Mouse (Mus musculus) kidney, embryonic 14.5 days (tissue): ENCODE measurements around the gene Gm13279. TPM values are rescaled to one million over a fixed set of nuclear protein-coding genes. Genes with fewer than 3 reads are reported as not detected.
"Not testable (repeated sequence)": the region's sequence is repeated elsewhere in the genome, so short reads cannot be mapped to it uniquely, and the experiment has no call there.

Experiments
- ATAC-seq: fragments of 200-750 bp; cut with Nextera tagmentation; 2 replicates; pipeline ENCODE4 v1.8.0; 2017; ENCODE audit warnings: moderate number of reproducible peaks, mild to moderate bottlenecking, moderate TSS enrichment, moderate library complexity; ENCODE audit not compliant: low FRiP score, low TSS enrichment
- H3K27ac ChIP-seq: fragments of 300-500 bp; sonication (generic); 2 replicates; pipeline ENCODE4 v1.5.1; 2014; ENCODE audit warnings: low read depth, mild to moderate bottlenecking, low read length, moderate library complexity, mixed read lengths
- H3K27me3 ChIP-seq: fragments of 300-500 bp; sonication (generic); 2 replicates; pipeline ENCODE4 v1.6.1; 2014; ENCODE audit warnings: mild to moderate bottlenecking, low read length; ENCODE audit not compliant: control insufficient read depth, insufficient read depth
- H3K36me3 ChIP-seq: fragments of 300-500 bp; sonication (generic); 2 replicates; pipeline ENCODE4 v1.6.1; 2014; ENCODE audit warnings: low read length, mixed read lengths; ENCODE audit not compliant: control insufficient read depth, insufficient read depth
- H3K4me1 ChIP-seq: fragments of 300-500 bp; sonication (generic); 2 replicates; pipeline ENCODE4 v1.6.1; 2014; ENCODE audit warnings: low read length, mixed read lengths; ENCODE audit not compliant: control insufficient read depth, insufficient read depth
- H3K4me2 ChIP-seq: fragments of 300-500 bp; sonication (generic); replicated peaks from 2 replicates; pipeline ENCODE4 v1.6.1; 2014; ENCODE audit warnings: low read depth, mild to moderate bottlenecking, low read length
- H3K4me3 ChIP-seq: fragments of 300-500 bp; sonication (generic); 2 replicates; pipeline ENCODE4 v1.5.1; 2014; ENCODE audit warnings: mild to moderate bottlenecking, low read length
- H3K9ac ChIP-seq: fragments of 300-500 bp; sonication (generic); 2 replicates; pipeline ENCODE4 v1.6.1; 2014; ENCODE audit warnings: low read depth, mild to moderate bottlenecking, low read length, moderate library complexity
- H3K9me3 ChIP-seq: fragments of 300-500 bp; sonication (generic); 2 replicates; pipeline ENCODE4 v1.6.1; 2016; ENCODE audit warnings: low read length; ENCODE audit not compliant: control insufficient read depth
- WGBS: fragments of 180-500 bp; shearing (Covaris S2); extraction: QIAGEN DNeasy Blood & Tissue Kit; methylation state at CpG from one replicate; pipeline ENCODE4 v1.1.7; 2014; 5-methylcytosine and 5-hydroxymethylcytosine counted together
- polyA plus RNA-seq: library from polyadenylated mRNA; unstranded; fragments of >200 nt; fragmentation: Nextera tagmentation; extraction: Ambion mirVana; gene quantifications from 2 replicates; pipeline ENCODE4 v1.2.1, GENCODE M21; 2014

The Gm13279 gene
- polyA plus RNA-seq, 1 experiment from 2014 or later = not detected

DNA sequence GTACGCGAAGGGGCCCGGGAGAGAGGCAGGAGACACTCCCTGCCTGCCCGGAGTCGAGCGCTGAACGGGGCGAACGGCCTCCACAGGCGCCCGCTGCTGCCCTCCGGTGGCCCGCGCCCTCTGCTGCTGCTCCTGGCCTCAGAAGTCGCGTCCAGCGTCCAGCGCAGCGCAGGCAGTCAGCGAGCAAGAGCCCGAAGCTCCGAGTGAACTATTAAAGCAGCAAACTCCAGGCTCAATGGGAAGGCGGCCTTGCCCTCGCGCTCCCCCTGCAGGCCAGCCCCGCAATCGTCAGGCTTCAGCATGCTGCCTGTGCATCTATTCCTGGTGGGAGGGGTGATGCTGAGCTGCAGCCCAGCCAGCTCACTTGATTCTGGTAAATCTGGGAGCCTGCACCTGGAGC lies 11.8 kb upstream of the Gm13279 start, which contains the start of gene Gm13276:
TSS of gene Gm13276 (plus strand) at position 301 of the 400 bp plus-strand sequence.
- no CpG with 5 or more reads among the region's 27 CpGs for WGBS
- H3K4me2 ChIP-seq = not testable (repeated sequence)

GRCm38 (mm10) chr4:88788402-88788801 lies 8.8 kb upstream of the Gm13279 start, which contains the start of gene Gm13277:
Gene Gm13277 (plus strand): TSS chr4:88788632.
- not testable (repeated sequence) for H3K4me3 ChIP-seq, ATAC-seq, H3K4me2 ChIP-seq, H3K27me3 ChIP-seq, H3K9me3 ChIP-seq, H3K4me1 ChIP-seq, H3K36me3 ChIP-seq, H3K27ac ChIP-seq, H3K9ac ChIP-seq
- 0% methylated on average over 1 of the region's 28 CpGs for WGBS

More for the DNA sequence above, 11.8 kb upstream of the Gm13279 start, which contains the start of gene Gm13276:
- H3K4me1 ChIP-seq, H3K36me3 ChIP-seq, H3K4me3 ChIP-seq, H3K9me3 ChIP-seq, H3K9ac ChIP-seq, H3K27ac ChIP-seq, H3K27me3 ChIP-seq, ATAC-seq: not testable (repeated sequence)

DNA sequence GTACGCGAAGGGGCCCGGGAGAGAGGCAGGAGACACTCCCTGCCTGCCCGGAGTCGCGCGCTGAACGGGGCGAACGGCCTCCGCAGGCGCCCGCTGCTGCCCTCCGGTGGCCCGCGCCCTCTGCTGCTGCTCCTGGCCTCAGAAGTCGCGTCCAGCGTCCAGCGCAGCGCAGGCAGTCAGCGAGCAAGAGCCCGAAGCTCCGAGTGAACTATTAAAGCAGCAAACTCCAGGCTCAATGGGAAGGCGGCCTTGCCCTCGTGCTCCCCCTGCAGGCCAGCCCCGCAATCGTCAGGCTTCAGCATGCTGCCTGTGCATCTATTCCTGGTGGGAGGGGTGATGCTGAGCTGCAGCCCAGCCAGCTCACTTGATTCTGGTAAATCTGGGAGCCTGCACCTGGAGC lies 5.9 kb upstream of the Gm13279 start, which contains the start of gene Gm13278:
TSS of gene Gm13278 (plus strand) at position 301 of the 400 bp plus-strand sequence.
- H3K9me3 ChIP-seq, H3K36me3 ChIP-seq, H3K27ac ChIP-seq, H3K4me3 ChIP-seq, H3K4me1 ChIP-seq, ATAC-seq, H3K27me3 ChIP-seq, H3K4me2 ChIP-seq, H3K9ac ChIP-seq: not testable (repeated sequence)
- no CpG with 5 or more reads among the region's 28 CpGs for WGBS

GRCm38 (mm10) chr4:88793936-88794675 lies 3.1 kb upstream of the Gm13279 start, which contains the start of gene Gm13275:
Gene Gm13275 (plus strand): TSS chr4:88794487.
- WGBS = 0% methylated on average over 7 of the region's 52 CpGs
- not testable (repeated sequence) for H3K4me3 ChIP-seq, H3K4me2 ChIP-seq, H3K4me1 ChIP-seq, H3K27me3 ChIP-seq, H3K9ac ChIP-seq, ATAC-seq, H3K36me3 ChIP-seq, H3K9me3 ChIP-seq, H3K27ac ChIP-seq

DNA sequence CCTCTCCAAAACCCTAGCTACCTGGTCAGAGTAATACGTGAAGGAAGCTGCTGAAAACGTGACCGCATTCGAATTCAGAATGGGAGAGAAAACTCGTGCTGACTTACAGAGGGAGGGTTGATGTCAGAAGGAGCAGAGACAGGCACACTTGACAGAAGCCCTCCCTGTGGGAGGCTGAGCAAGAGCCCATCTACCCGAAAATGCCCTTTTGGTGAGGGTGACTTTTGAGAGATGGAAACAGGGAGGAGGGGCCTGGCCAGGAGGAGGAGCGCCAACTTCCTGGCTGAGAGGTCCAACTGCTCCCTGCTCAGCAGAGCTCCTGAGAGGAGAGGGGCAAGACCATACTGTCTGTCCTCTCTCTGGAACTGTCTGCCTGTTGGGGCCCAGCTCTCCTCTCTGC lies 2.2 kb downstream of the Gm13279 start, which contains the start of gene Gm13285:
TSS of gene Gm13285 (plus strand) at position 301 of the 400 bp plus-strand sequence.
- not testable (repeated sequence) for H3K4me1 ChIP-seq, H3K27ac ChIP-seq, H3K9me3 ChIP-seq, ATAC-seq, H3K4me2 ChIP-seq, H3K4me3 ChIP-seq, H3K27me3 ChIP-seq, H3K9ac ChIP-seq, H3K36me3 ChIP-seq
- 3% methylated on average over 3 of the region's 7 CpGs for WGBS

DNA sequence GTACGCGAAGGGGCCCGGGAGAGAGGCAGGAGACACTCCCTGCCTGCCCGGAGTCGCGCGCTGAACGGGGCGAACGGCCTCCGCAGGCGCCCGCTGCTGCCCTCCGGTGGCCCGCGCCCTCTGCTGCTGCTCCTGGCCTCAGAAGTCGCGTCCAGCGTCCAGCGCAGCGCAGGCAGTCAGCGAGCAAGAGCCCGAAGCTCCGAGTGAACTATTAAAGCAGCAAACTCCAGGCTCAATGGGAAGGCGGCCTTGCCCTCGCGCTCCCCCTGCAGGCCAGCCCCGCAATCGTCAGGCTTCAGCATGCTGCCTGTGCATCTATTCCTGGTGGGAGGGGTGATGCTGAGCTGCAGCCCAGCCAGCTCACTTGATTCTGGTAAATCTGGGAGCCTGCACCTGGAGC lies 5.8 kb downstream of the Gm13279 start, which contains the start of gene Gm13287:
TSS of gene Gm13287 (plus strand) at position 301 of the 400 bp plus-strand sequence.
- not testable (repeated sequence) for H3K4me3 ChIP-seq, H3K4me1 ChIP-seq, H3K27me3 ChIP-seq, H3K9me3 ChIP-seq, ATAC-seq, H3K27ac ChIP-seq, H3K36me3 ChIP-seq, H3K9ac ChIP-seq, H3K4me2 ChIP-seq
- no CpG with 5 or more reads among the region's 29 CpGs for whole genome bisulfite sequencing

GRCm38 (mm10) chr4:88805231-88805630 lies 8.0 kb downstream of the Gm13279 start, which contains the start of gene Gm13288:
Gene Gm13288 (plus strand): TSS chr4:88805531.
- H3K27me3 ChIP-seq, H3K4me2 ChIP-seq, H3K9me3 ChIP-seq, ATAC-seq, H3K36me3 ChIP-seq, H3K4me3 ChIP-seq, H3K9ac ChIP-seq, H3K4me1 ChIP-seq, H3K27ac ChIP-seq: not testable (repeated sequence)
- no CpG with 5 or more reads among the region's 8 CpGs for WGBS

GRCm38 (mm10) chr4:88805761-88806160 lies 8.6 kb downstream of the Gm13279 start:
- not testable (repeated sequence) for ATAC-seq, H3K9me3 ChIP-seq, H3K4me2 ChIP-seq, H3K4me3 ChIP-seq, H3K36me3 ChIP-seq, H3K27me3 ChIP-seq, H3K9ac ChIP-seq, H3K4me1 ChIP-seq, H3K27ac ChIP-seq
- 0% methylated on average over 13 of the region's 34 CpGs for WGBS

DNA sequence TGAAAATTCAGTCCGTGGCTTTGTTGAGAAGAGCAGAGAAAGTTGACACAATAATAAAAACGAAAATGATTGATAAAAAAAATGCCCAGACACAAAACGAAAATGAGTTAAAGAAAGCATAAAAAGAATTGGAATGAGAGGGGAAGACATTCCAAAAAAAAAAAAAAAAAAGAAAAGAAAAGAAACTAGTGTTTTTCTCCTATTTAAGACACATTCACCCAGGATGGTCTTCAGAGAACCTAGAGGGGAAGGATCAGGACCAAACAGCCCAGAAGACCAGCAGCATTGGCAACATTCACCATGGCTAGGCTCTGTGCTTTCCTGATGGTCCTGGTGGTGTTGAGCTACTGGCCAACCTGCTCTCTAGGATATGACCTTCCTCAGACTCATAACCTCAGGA lies 18.7 kb downstream of the Gm13279 start, which contains the start of gene Ifna7:
TSS of gene Ifna7 (plus strand) at position 301 of the 400 bp plus-strand sequence.
- no peaks in the 10 kb centered on the region for H3K9me3 ChIP-seq
- no peaks in the 10 kb centered on the region for H3K27me3 ChIP-seq
- no peak within 1 kb of the TSS for H3K4me3 ChIP-seq
- H3K36me3 ChIP-seq = no peaks in the 10 kb centered on the region
- WGBS = 63% methylated on average over 3 of the region's 3 CpGs
- no peak within 1 kb of the TSS for H3K27ac ChIP-seq
- no peak within 1 kb of the TSS for H3K9ac ChIP-seq
- no peak for ATAC-seq
- no peaks in the 10 kb centered on the region for H3K4me1 ChIP-seq
- no peak within 1 kb of the TSS for H3K4me2 ChIP-seq
